Comparison of ENCODE assay signal across 23 mouse cellular contexts in the genomic region with DNA sequence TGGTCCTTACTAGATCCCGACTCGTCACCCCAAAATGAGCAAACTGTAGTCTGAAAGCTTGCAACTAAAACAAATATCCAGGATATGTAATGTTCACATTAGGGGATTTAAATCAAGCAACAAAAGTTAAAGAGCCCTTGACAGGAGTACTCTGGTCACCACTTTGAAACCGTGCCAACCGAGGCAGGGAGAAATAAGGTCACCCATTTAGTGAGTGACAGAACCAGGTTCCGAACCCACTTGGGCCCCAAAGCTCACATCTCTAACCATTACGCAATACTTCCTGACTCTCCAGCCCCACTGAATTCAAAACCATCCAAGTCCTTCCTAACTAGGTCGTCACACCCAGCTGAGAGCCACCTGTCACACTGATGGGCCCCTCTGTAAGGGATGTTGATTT. TPM values are rescaled to one million over a fixed set of nuclear protein-coding genes. Genes with fewer than 3 reads are reported as not detected.
DNase-seq lines count a peak whose midpoint lies in the region; ATAC-seq and TF ChIP-seq lines count a peak whose summit lies in the region.
"Had no signal": no experiment of that assay in that cellular context is flagged by ENCODE, and none has a peak within 500 bp of the region (broad histone marks: within the 10 kb centered on the region; RNA-seq: fewer than 3 reads in every experiment).

No protein-coding gene starts in this region.

- no peak for TF ChIP-seq POLR2A in cerebellum, adult 2 months (IDR thresholded peaks at IDR 0.05; ENCODE audit: borderline replicate concordance, insufficient read depth, low read length)

- no peak overlapping the region for H3K4me2 ChIP-seq in kidney, postnatal 0 days (ENCODE audit: low read length)
- no peak overlapping the region for H3K4me2 ChIP-seq in kidney, embryonic 16.5 days (replicated peaks; ENCODE audit: low read depth, low read length)
- H3K4me2 ChIP-seq: hindbrain, embryonic 14.5 days; lung, embryonic 15.5 days; neural tube, embryonic 12.5 days had no signal

- no peak overlapping the region for H3K9ac ChIP-seq in kidney, postnatal 0 days (ENCODE audit: low read depth, low read length)
- no peak overlapping the region for H3K9ac ChIP-seq in kidney, embryonic 16.5 days (replicated peaks; ENCODE audit: low read length)
- H3K9ac ChIP-seq: hindbrain, embryonic 14.5 days; lung, embryonic 15.5 days; neural tube, embryonic 12.5 days had no signal

- H3K36me3 ChIP-seq in kidney, postnatal 0 days (ENCODE audit: insufficient read depth, low read length): no peaks in the 10 kb centered on the region
- no peaks in the 10 kb centered on the region for H3K36me3 ChIP-seq in kidney, embryonic 16.5 days (ENCODE audit: insufficient read depth, low read length)
- H3K36me3 ChIP-seq: lung, embryonic 15.5 days; midbrain, embryonic 10.5 days; neural tube, embryonic 12.5 days had no signal

- no peak overlapping the region for H3K27ac ChIP-seq in cerebellum, adult 2 months (ENCODE audit: insufficient read depth, low read length)
- H3K27ac ChIP-seq in kidney, postnatal 0 days: 0 out of 2 replicates have a peak overlapping the region, but pooled peaks have one; percentile 27
- H3K27ac ChIP-seq in kidney, embryonic 16.5 days (ENCODE audit: low read length): no peak overlapping the region
- H3K27ac ChIP-seq: hindbrain, embryonic 14.5 days; lung, embryonic 15.5 days; neural tube, embryonic 12.5 days had no signal

- no peak for TF ChIP-seq CTCF in cerebellum, adult 2 months (IDR thresholded peaks at IDR 0.05; ENCODE audit: borderline replicate concordance, insufficient read depth, low read depth, low read length)
- no peak for TF ChIP-seq CTCF in kidney, postnatal 0 days (IDR thresholded peaks at IDR 0.05; ENCODE audit: low read depth)

- 67% methylated on average over 7 of the region's 7 CpGs for WGBS in cerebellum, adult 2 months
- 72% methylated on average over 7 of the region's 7 CpGs for WGBS in kidney, postnatal 0 days
- 68% methylated on average over 7 of the region's 7 CpGs for WGBS in kidney, embryonic 16.5 days

- DNase-seq in cerebellum, postnatal 14 days: peak; percentile 36 to 51
- DNase-seq in cerebellum, adult 2 months: no peak
- no peak for DNase-seq in kidney, postnatal 0 days (ENCODE audit: low spot score)
- peak; percentile 60 to 77 for DNase-seq in lung, adult 18-20 months
- DNase-seq in lung, postnatal 4 days: peak; percentile 49 to 51
- no peak for DNase-seq in frontal cortex, postnatal 14 days (ENCODE audit: low spot score in 2 of 2)
- DNase-seq: cerebellum, postnatal 36 days; heart, adult 11 months; heart, postnatal 10 days; kidney, postnatal 4 days; liver; right cerebral cortex, postnatal 25 days; thymus, postnatal 14 days had no signal

- H3K27me3 ChIP-seq in cerebellum, adult 2 months (ENCODE audit: control insufficient read depth, insufficient read depth, low read length): no peaks in the 10 kb centered on the region
- no peaks in the 10 kb centered on the region for H3K27me3 ChIP-seq in kidney, postnatal 0 days (ENCODE audit: insufficient read depth, low read length)
- no peaks in the 10 kb centered on the region for H3K27me3 ChIP-seq in kidney, embryonic 16.5 days (ENCODE audit: insufficient read depth, low read length)
- H3K27me3 ChIP-seq: lung, embryonic 15.5 days; neural tube, embryonic 12.5 days had no signal

- ATAC-seq in kidney, postnatal 0 days (replicated peaks; ENCODE audit: low FRiP score, low read depth): no peak
- ATAC-seq in kidney, embryonic 16.5 days (ENCODE audit: low FRiP score, low TSS enrichment): no peak
- ATAC-seq in inflammation-experienced regulatory T-cells, adult 6 months: no peak
- ATAC-seq: forebrain, embryonic 16.5 days; intestine, postnatal 0 days had no signal

- H3K9me3 ChIP-seq in kidney, postnatal 0 days (replicated peaks; ENCODE audit: low read length): no peaks in the 10 kb centered on the region
- no peaks in the 10 kb centered on the region for H3K9me3 ChIP-seq in kidney, embryonic 16.5 days (ENCODE audit: low read length)
- H3K9me3 ChIP-seq: lung, embryonic 15.5 days; midbrain, embryonic 10.5 days; neural tube, embryonic 12.5 days had no signal

- no peak overlapping the region for H3K4me3 ChIP-seq in cerebellum, adult 2 months (replicated peaks; ENCODE audit: insufficient read depth, low read depth, low read length)
- no peak overlapping the region for H3K4me3 ChIP-seq in kidney, postnatal 0 days (replicated peaks; ENCODE audit: low read depth, low read length)
- H3K4me3 ChIP-seq in kidney, embryonic 16.5 days (ENCODE audit: low read length): no peak overlapping the region
- H3K4me3 ChIP-seq: erythroblast, embryonic 14.5 days; gastrocnemius, adult 2 months; lung, embryonic 15.5 days; midbrain, embryonic 10.5 days; neural tube, embryonic 12.5 days had no signal

- H3K4me1 ChIP-seq in cerebellum, adult 2 months (ENCODE audit: control insufficient read depth, insufficient read depth, low read length): peaks cover 15% of the 10 kb centered on the region
- peaks cover 31% of the 10 kb centered on the region for H3K4me1 ChIP-seq in kidney, postnatal 0 days (replicated peaks; ENCODE audit: insufficient read depth, low read length)
- peaks cover 47% of the 10 kb centered on the region for H3K4me1 ChIP-seq in kidney, embryonic 16.5 days (ENCODE audit: insufficient read depth, low read length)

RNA-seq across cellular contexts. Expression of gene Clmn, which starts 46.8 kb away (rescaled TPM):
- polyA plus RNA-seq in cerebellum, adult 2 months (2012; rRNA removed): 30.6 and 32.2 TPM in 2 replicates
- 6.0 and 7.3 TPM in 2 replicates for polyA plus RNA-seq in kidney, postnatal 0 days (2015; fragmentation: Nextera tagmentation; extraction: Ambion mirVana)
- 5.0 and 5.1 TPM in 2 replicates for polyA plus RNA-seq in kidney, embryonic 16.5 days (2015; fragmentation: Nextera tagmentation; extraction: Ambion mirVana)
- under 1 TPM in 2 of 3 experiments, not detected in 1; 0.04 to 0.19 TPM for polyA plus RNA-seq in inflammation-experienced regulatory T-cells, adult 6 months (2017; shearing (Covaris generic))

Comparison
In these comparisons a context has a peak if more than half of its experiments do, and no peak if none do; other contexts are left out.
1. DNase-seq: peak in cerebellum, postnatal 14 days (2 of 2), lung, adult 18-20 months (2 of 2) and lung, postnatal 4 days (2 of 2); none in cerebellum, adult 2 months (0 of 2), kidney, postnatal 0 days (single experiment) and frontal cortex, postnatal 14 days (0 of 2).